Mouse (Mus musculus): Measurements from ENCODE around the gene Sergef.

Gene Sergef

DNA sequence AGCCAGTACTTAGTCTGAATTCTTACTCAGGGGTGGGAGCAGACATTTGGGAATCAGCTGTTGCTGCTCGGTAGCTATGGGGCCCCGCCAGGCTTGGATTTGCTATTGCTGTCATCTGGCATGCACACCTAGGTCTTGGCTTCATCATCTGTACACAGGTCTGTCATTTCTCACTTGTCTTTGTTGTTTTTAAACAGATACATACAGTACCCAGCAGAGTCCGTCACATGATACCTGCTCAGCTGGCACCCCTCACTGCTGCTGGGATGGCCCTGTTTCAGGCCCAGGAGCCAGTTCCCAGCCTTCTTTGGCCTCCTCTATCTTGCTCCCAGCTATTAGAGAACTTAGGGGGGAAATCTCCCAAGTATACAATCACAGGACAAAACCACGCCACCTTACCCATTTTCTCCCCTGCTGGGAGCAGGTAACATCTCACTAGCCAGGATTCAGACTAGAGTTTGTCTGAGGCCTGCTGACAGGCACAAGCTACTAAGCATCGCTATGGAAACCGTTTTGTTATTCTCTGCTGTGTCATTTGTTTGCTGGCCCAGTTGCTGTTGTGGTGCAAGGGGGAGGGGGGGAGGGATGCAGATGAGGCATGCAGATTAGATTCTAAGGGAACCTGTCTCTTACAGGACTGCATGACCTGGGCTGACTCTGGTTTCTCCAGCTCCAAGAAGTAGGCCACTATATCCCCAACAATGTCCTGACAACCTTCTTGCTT, 190.5 kb downstream of the Sergef start:
- no peak for DNase-seq (ENCODE audit: low spot score in 2 of 2)

DNA sequence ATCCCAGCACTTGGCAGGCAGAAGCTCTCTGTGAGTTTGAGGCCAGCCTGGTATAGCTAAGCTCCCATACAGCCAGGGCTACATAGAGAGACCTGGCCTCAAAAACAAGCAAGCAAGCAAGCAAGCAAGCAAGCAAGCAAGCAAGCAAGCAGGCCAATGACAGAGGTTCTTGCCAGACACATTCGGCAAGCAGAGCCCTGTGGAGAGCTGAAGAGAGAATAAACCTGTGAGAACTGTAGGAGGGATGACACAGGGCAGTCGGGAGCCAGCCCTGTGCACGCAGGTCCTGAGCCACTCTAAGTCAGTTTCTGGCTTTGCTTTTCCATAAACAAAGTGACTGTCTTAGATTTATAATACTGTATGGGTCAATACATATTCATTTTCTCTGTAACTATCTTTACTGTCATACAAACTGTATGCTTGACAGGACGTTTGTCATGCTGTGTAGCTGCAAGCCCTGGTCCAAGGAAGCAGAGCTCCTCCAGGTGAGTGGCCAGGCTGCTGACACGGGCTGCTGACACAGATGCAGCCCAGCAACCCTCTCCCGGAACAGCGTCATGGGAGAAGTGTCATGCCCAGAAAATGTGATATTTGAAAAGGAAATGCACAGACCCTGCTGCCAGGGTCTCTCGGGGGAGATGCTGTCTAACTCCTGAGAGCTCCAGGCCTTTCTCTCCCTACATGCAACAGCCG, 192.0 kb downstream of the Sergef start:
- DNase-seq (ENCODE audit: low spot score in 2 of 2) = no peak

DNA sequence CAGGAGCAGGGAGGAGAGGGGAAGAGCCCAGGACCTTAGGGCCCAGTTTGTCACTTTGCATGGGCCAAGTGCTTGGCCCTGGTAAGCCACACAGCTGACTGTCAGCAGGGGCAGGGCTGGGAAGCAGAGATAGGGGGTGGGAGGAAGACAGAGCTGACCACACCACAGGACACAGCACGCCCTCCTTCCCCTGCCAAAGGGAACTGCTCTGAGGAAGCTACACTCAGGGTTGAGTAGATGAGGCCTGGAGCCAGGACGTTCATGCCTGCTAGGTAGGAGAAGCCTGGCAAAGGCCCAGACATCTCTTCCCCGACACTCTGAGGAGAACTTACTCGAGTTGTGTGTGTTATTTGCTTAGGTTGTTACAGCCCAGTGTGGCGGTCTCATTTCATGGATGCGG, 193.7 kb downstream of the Sergef start:
- DNase-seq (ENCODE audit: low spot score in 2 of 2) = no peak

DNA sequence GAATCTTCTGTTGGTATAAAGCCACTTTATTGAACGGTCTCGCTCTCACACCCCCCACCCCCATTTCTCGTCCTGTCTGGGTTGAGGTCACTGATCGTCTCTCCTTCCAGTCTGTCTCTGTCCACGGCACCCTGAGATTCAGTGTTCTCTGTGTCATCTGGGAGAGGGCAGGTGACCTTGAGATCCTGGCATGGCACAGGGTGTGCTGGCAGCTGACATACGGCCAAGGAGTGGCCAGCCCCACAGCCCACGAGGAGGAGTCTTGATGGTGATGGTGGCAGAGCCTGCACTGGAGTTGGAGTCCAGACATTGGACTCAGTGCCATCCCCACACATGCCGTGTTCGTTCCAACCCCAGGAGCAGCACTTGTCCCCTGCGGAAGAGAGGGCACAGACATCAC, 196.4 kb downstream of the Sergef start:
- no peak for DNase-seq (ENCODE audit: low spot score in 2 of 2)

DNA sequence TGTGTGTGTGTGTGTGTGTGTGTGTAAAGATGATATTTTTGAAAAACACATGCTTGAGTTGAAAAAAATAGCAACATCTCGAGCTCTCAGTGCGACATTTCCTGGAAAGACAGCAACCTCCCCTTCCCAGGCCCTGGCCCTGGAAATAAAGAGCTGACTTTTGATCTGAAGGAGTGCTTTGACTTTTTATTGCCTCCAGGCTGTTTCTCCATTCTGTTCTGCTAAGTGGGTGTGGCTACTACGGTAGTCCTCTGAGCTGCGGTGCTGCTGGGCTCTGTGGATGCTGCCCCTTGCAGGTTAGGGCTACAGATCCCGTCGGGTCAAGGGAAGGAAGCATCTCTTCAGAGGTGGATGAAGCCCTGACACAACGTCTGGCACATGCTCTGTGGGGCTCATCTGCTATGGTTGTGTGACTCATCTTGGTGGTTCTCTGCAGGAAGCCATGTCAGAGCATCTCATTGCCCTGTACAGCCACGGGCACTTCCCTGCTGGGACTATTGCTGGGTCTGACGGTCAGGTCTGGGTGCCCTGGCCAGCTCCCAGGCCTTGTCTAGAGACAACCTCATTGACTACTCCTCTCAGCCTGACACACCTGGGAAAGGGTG, 201.0 kb downstream of the Sergef start:
- DNase-seq (ENCODE audit: low spot score in 2 of 2) = no peak

DNA sequence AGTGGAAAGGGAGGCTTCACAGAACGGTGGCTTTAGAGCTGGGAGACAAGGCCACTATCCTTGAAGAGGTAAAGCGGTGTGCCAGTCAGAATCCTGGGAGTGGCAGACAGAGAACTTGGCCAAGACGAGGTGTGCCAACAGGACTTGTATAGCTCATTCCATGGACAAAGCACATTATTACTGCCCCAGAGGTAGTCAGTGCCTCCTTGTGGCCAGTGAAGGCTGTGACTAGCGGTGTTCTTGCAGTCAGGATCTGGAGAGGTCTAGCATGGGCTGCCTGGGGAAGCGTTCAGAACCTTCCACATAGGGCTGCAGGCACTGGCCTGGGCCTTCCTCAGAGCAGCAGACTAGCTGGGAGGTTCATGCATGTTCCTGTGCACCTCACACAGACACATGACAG, 203.8 kb downstream of the Sergef start:
- DNase-seq (ENCODE audit: low spot score in 2 of 2) = no peak

DNA sequence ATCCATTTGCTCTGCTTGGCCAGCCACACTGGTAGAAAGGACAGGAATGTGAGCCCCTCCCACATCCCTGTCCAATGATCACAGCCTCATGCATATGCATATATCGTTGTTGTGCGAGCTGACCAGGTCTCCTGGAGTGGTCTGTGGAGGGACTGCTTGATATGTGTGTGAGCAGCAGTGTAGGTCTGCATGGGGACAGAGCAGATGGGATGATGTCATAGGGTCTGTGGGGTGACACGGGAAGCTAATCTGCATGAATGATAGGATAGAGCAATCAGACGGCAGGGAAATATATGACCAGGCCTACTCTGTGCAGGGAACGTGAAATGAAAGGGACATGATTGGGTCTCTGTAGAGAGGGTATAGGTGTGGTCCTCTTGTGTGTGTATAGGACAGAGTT, 205.7 kb downstream of the Sergef start:
- no peak for DNase-seq (ENCODE audit: low spot score in 2 of 2)

DNA sequence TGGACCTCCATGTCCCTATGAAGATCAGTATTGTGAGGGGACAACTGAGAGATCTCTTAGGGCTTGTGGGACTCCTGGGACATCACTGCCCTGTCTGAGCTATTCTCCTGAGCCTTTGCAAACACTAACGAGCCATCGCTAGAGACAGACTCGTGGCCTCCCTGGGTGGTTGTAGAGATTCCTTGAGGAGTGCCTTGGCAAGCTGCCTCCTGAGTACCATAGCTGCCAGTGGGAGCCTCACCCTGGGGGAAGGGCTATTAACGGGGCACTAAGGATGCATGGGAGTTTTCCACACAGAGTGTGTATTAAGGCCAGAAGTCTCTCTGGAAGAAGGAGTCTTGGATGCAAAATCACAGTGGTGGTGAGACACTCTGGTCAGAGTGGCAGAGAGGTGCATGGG, 214.6 kb downstream of the Sergef start:
- DNase-seq (ENCODE audit: low spot score in 2 of 2) = no peak

DNA sequence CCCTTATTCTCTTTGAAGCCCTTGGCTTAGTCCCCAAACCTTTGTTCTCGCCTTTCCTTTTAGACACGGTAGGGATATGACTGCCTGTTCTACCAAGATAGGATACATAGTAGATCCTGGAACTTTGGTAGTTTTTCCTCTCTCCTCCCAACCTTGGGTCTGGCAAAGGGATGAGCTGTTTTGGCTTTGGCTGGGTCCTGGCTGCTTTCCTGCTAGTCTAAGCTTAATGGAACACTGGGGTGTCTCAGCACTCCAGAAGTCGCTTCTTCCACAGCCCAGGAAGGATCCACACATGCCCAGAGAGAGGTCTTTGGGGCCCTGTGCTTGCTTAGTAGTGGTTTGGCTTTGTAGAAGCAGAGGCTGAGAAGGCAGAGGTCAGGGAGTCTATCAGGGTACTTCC, 215.7 kb downstream of the Sergef start:
- DNase-seq (ENCODE audit: low spot score in 2 of 2) = no peak

DNA sequence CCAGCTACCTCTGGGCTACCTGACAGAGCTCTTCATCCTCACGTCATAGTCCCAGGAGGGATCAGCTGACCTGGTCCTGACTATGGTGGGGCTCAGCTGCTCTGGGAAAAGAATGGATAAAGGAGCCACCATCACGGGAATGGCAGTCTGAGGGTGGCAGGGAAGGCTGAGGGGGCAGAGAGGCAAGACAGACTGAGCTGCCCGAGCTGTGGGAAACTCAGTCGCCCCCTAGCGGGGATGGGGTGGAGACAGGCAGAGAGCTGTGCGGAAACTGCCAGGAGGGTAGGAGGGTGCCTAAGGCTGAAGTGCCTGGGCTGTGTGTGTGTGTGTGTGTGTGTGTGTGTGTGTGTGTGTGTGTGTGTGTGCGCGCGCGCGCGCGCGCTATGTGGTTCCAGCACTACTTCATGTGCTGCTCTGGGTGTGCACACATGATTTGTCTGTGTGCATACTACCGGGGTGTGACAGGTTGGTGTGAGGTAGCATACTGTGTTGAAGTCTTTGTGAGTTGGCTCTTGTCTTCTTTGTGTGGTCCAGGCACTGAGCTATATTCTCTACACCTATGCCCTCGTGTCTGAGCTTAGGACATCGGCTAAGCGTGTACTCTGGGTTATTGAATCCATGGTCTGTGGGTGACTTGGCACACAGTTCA, 216.7 kb downstream of the Sergef start:
- DNase-seq (ENCODE audit: low spot score in 2 of 2) = peak; percentile 36 to 53

DNA sequence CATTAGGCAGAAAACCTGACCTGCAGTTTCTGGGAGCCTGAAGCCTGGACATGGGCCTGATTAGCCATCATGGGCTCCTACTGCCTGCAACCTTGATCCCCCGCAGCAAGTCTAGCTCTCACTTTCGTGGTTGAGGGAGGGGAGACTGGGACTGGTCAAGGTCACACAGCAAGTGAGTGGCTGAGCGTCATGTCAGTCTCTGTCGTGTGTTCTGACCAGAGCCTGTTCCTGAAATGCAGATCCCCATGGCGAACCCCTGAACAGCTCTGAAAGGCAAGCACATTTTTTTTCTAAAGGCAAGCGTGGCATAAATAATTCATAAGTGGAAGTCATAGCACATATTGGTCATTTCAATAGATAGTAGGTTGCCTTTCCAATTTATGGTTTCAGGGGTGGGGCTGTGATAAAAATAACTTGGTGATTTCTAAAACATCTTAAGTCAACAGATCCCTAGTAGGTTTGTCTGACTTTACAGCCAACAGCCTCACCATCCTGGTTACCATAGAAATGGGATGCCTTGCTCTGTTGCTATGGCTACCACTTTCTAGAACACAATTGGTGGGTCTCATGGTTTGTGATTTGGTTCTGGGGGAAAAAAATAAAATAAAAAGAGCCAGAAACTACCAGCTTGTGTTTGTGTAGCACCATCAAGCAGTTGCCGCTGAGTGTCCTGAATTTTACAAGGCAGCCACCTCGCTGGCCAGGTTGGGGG, 217.4 kb downstream of the Sergef start:
- DNase-seq (ENCODE audit: low spot score in 2 of 2) = no peak

DNA sequence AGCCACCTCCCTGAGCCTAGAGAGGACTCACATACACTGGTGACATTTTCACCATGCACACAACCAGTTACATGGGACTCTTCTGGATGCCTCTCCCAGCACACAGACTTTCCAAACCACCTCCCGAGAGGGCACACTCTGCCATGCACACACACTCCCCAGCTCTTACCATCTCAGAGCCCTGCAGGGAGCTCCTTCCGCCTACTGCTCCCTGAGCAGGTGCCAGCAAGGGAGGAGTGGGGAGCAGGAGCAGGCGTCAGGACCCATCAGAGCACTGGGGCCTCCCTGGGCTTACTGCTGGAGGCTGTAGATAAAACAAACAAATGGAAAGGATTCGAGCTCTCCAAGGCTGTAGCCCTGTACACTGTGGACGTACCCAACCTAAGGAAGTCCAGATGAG, 218.1 kb downstream of the Sergef start:
- no peak for DNase-seq (ENCODE audit: low spot score in 2 of 2)

DNA sequence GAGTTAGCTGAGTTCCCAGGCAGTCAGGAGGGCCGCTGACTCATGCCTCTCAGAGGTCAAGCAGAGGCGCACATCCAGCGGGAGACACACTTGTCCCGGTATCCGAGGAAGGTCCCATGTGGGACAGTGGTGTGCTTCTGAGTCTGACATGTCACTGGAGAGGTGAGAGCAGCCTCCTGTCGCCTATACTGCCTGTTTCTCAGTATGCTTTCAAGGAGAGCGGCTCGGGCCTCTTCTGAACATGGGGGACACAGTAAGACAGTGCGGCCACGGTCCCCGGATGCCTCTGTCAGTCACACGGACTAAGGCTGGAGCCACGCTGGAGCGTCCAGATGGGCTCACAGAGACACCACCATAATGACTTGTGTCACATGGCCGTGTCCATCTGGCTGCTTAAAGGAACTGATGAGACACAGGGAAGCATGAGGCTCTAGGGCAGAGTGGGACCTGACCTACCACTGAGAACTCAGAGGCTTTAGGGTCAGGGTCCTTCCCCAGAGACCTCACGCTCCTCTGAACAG, 221.4 kb downstream of the Sergef start:
- DNase-seq (ENCODE audit: low spot score in 2 of 2) = no peak

DNA sequence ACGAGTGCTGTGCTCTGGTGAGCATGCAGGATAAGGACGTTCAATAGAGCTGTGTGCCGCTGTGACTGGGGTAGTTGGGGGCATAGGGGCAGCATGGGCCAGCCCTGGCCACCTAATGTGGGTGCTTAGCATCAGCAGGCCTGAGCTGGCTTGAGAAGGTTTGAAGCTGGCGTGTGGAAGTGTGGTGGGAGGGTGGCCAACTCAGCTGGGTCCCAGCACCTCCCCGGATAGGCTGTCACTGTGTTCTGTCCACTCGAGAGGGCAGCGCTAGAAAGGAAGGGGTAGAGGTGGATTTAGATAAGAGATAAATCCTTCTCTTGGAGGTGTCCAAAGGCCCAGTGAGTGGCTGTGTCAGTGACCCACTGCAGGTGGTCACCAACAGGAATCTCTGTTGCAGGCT, 222.1 kb downstream of the Sergef start:
- DNase-seq (ENCODE audit: low spot score in 2 of 2) = no peak

DNA sequence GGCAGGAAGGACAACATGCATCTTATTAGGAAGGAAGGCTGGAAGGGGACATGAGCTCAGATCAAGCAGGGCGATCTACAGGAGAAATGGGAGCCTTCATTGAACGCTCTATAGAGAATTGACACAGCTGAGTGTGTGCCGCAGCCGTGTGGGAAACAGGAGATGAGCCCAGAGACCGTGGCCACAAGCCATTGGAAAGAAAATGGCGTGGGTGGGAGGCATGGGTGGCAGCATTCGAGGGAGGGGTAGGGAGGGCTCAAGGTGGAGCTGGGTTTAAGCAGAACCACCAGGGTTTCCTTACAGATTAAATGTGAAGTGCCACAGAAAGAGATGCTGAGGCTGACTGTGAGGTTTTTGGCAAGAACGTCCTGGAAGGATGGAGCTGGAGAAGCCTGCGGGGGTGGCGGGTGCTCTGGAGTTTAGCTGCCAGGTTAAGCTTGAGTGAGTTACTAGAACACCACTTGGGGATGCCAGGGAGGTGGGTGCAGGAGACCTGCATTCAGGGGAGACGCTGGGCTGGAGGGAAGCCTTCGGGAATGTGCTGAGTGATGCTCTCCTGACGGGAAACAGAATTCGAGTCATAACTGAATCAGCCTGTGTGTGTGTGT, 223.7 kb downstream of the Sergef start:
- no peak for DNase-seq (ENCODE audit: low spot score in 2 of 2)

DNA sequence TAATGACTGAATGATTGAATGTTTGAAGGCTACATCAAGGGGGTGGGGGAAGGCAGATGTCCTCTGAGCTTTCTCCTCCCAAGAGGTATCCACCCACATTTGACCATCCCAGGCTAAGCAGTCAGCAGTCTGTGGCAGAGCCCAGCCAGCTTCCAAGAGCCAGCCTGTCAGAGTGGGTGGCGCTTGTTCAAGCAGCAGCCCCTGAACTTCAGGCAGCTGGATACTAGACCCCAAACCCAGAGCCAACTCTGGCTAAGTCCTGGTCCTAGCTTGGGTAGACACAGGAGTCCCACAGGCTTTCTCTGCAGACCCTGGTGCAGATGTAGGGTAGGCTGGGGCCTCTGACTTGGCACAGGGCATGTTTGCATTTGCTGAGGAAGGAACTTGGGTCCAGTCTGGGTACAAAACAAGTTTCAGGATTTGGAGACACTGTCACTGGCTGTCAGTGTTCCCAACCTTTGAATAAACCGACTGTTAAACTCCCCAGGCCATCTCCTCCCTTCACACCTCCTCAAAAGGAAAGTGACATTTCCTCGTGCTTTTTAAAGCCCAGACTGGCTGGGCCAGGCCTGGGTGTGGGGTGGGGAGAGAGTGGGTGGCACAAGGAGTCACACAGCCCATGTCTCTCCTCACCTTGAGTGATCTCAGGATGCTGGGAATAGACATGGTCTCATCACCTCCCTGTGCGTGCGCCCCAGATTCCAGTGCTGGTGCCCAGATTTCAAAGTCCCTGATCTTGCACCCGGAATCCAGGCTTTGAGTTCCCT, 225.5 kb downstream of the Sergef start:
- no peak for DNase-seq (ENCODE audit: low spot score in 2 of 2)

DNA sequence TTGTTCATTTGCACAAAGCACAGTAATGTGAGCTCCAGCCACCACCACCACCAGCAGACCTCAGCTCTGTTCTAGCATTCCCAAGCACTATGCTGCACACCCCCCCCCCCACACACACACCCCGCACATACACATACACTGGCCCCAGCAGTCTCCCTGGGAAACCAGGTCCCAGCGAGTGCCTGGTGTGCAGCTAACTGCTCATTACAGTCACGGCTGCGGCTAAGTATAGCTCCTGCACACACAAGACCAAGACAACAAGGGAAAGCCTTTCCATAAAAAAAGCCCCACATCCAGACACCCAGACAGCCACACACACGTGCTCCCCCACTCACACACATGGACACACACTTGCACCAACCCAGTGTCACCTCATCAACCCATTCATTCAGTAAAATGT, 226.8 kb downstream of the Sergef start:
- no peak for DNase-seq (ENCODE audit: low spot score in 2 of 2)

DNA sequence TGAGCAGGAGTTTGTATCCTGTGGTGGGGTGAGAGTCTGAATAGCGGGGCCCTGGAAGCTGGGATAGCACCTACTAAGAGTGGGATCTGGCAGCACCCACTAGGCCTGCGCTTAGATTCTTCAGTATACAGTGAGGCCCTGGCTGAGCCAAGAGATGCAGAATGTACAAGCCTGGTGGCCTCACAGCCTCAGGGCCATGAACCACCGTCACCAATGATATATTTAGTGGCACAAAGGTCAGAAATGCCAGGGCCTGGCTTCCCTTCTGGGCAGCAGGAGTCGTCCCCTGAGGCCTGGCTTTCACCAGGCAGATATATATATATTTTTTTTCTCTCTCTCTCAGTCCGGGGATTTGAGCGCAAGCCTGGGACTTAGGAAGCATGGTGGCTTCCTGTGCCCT, 228.9 kb downstream of the Sergef start:
- DNase-seq (ENCODE audit: low spot score in 2 of 2) = no peak

DNA sequence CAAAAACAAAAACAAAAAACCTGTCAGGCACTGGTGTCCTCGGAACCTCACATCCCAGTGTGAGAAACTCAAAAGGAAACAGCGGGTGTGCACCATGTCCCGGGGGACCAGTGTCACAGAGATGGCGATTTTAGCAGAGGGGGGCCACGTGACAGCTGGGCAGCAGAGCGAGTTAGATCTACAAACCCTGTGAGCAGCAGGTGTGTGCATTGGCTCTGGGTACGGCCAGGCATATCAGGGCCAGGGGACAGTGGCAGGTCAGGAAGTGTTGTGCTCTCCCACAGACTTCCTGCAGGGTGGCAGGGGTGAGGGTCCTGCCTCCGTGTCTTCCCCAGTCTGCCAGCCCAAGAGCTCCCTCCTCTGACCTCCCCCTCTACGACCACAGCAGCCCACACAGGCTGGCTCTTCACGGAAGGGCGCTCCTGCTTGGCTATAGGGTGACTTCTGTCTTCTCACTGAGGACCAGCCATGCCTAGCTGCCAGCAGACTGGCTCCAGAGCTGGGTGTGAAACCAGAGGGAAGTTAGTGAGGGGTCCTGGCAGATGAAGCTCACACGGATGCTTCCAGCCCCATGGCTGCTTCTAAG, 230.3 kb downstream of the Sergef start:
- DNase-seq (ENCODE audit: low spot score in 2 of 2) = peak in 1 of 2 experiments; percentile 29

DNA sequence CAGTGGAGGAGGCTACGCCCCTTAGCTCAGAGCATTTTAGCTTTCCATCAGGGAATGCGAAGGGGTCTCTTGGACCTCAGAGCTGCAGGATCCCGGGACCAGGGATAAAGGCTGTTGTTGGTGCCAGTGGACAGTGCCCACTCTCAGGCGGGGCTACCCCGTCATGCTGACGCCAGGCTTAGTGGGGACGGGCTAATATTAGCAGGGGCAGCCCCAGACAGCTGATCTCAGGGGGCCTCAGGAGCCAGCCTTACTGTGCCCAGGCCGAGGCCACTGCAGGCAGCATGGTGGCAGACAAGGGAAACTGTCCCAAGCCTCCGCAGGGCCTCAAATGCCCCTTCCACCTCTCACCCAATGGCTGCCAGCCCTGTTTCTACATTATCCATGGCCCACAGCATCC, 231.0 kb downstream of the Sergef start:
- DNase-seq (ENCODE audit: low spot score in 2 of 2) = no peak
